Mouse (Mus musculus) B cell, adult 2 months (primary cell): Measurements from ENCODE around the gene Afg1l.
A peak's percentile ranks its signal among the peaks of the same experiment; 100 is the strongest.

Source experiments
- DNase-seq, 2 experiments: peaks; one replicate each; pipeline ENCODE4 v3.0.0; 2022

Afg1l gene

DNA sequence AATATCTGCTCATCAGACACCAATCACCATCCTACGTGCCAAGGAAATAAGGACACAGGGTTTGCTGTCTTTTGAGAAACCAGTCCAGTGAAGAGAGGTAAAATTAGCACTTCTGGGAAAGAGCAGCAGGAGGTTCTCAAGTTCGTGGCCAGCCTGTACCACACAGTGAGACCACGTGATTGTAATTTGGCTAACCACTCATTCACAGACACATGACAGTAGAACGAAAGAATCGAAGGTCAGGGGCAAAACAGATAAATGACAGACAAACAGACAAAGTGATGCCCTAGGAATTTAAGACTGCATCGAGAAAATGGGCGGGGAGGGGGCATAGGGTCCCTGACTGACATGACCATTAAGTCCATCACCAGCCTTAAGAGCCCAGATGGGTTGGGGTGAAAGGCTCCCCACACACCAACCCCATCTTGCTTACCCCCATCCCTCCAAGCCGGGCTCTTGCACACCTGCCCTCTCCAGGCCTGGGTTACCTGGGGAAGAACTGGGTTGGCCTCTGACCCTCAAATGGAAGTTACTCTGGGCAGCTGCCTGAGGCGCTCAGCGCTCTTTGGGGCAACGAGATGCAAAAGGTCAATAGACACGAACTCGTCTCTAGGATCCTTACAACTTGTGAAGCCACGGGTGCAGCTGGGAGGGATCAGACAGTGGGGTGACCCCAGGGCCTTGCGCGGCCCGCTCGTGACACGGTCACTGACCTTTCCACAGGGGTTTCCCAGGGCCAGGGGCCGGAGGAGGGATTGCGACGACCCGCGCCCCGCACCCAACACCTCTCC, 620 bp downstream of the Afg1l start:
- DNase-seq, result no peak

DNA sequence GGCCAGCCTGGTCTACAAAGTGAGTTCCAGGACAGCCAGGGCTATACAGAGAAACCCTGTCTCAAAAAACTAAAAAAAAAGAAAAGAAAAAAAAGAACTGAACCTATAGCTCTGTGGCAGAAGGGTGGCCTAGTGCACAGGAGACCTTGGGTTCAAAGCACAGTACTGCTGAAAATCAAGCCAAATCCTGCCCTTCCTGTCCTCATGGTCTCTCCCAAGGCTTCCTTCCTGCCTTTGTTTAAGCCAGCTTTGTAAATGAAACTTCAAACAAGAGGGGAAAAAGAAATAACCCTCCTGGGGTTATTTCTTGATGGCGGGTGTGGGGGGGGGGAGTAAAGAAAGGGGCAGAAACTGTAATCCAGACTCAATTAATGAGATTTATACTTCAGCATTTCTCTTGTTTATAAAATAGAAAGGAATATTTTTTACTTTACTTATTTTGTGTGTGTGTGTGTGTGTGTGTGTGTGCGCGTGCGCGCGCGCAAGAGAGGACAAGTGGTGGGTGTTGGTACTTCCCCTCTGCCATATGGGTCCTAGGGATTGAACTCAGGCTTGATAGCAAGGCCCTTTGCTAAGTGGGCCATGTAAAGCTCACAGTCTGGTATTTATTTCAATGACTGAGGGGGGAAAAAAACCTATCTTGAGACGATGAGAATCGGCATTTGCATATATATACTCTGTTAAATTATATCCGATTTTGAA, 1.4 kb downstream of the Afg1l start:
- peak in 1 of 2 experiments; percentile 10 for DNase-seq

DNA sequence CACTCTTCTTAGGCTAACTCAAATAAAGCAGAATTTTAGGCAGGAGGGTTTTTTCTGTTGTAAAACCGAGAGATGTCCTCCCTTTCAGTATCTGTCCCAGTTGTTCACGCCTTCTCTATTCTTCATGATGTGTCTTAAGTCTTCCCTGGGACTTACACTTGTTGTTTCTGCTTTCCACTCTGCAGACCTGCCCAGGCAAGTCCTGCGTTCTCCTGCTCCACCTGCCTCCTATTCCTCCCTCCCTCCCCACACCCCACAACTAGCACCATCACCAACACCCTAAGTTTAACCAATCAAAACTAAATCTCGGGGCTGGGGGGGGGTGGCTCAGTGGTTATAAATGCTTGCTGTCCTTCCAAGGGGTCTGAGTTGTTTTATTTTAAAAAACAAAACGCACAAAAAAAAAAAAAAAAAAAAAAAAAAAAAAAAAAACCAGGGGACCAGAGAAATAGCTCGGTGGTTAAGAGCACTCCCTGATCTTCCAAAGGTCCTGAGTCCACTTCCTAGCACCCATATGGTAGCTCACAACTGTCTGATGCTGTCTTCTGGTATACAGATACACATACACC, 3.3 kb downstream of the Afg1l start:
- DNase-seq, result no peak

DNA sequence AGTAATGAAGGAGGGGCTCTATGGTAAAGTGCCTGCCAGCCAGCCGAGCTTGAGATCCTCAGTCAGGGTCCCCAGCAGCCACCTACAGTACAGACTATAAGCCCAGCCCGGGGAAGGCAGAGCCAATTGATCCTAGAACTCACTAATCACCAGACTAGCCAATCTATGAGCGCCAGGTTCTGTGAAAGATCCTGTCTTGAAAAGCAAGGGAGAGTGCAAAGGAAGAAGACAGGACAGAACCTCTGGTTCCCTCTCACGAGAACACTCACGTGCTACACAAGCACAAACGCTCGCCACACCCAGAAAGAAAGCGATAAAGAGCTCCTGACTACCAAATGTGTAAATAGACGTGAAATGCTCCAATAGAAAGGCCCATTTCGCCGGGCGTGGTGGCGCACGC, 13.6 kb downstream of the Afg1l start:
- no peak for DNase-seq

DNA sequence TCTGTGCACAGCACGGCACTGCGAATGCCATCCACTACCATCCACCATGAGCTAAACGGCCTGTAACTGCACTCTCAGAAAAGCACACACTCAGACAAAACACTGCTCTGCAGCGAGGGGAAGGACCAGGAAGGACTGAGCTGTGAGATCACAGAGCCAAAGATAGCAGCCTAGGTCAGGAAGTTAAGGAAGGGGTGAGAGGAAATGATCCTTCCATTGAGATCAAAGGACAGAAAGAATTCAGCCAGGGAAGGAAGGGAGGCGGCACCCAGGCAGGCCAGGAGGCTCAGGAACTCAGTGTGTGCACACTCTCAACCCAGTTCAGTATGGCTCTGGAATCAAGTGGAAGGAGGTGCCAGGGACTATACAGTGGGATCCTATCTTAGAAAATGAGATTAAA, 14.1 kb downstream of the Afg1l start:
- no peak for DNase-seq

DNA sequence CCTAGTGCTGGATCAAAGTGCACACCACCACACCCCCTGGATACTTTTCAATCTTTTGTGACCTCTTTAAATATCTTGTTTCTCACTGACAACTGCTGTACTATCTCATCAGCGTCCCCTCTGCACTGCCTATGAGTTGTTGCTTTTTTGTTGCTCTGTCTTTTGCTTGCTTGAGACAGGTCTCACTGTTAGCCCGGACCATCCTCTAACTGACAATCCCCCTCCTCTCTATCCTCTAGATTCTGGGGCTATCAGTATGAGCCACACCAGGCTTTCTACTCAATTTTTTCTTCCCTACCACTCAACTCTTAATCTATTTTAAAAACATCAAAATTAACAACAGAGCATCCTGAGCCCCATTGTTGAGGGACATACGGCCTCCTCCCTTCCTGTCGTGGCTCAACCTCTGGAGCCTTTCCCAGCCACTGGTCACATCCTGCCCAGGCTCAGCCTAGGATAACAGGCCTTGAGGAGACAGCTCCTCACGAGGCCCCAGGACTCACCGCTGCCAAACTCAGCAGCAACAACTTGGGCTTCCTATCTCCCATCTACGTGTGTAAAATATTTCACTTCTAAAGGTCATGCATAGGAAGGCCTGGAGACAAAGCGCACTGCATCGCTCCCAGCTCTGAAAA, 20.7 kb downstream of the Afg1l start:
- DNase-seq, result no peak

DNA sequence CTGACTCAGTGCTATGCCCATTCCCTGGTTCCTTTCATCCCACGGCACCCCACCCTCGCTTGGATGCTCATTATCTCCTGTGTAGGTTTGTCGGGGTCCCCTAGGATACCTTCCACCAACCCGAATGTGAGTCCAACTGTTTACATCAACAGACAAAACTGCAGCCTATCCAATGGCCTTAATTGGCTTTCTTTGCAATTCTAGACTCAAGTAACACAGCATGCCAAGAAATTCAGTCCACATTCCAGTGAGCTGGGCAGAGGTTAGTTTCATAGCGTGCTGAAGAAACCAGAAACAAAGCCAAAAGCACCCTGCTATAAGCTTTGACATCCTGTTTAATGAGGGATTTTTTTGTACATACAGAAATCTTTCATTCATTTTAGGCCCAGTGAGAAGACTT, 22.4 kb downstream of the Afg1l start:
- no peak for DNase-seq

DNA sequence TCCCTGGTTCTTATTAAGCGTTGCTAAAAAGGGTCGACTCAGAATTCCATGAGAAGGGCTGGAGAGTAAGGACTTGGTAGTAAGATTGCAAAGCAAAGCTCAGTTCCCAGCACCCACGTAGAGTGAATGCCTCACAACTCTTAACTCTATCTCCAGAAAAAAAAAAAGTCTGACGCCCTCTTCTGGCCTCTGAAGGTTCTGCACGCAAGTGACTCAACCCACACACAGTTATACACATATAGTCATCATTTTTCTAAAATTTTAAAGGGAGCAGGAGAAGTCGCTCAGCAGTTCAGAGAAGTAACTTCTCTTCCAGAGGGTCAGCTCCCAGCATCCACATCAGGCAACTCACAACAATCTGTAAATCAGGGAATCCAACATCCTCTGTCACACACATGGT, 23.7 kb downstream of the Afg1l start:
- DNase-seq, result no peak

DNA sequence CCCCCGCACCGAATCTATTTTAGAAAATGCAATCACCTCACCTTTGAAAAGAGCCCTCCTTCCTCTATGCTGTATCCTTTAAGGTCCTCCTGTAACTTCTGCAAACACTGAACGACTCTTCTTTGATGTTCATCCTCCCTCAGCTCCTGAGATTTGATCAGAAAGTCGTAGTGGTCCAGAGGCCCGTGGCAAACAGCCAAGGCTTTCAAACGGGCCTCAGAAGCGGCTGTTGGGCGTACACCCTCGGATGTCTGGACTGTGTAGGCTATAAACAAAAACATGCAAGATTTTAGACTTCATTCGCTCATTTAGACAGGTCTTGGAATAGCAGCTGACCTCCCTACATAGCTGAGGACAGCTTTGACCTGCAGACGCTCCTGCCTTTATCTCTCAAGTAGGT, 24.1 kb downstream of the Afg1l start:
- DNase-seq, result no peak

DNA sequence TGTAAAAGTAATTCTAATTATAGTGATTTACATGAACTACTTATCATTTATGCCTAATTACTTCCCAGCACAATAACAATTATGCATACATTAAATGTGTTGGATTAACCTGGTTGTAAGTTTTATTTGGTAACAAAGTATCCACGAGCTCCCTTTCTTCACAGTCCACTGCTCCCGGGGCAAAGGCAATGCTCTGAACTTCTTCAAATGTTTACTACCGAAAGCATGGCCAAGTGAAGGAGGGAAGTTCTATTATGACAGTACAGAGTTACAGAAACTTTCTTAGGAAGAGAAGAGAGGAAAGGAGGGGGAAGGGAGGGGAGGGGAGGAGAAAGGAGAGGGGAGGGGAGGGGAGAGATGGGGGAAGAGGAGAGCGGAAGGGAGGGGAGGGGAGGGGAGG, 28.7 kb downstream of the Afg1l start:
- no peak for DNase-seq

DNA sequence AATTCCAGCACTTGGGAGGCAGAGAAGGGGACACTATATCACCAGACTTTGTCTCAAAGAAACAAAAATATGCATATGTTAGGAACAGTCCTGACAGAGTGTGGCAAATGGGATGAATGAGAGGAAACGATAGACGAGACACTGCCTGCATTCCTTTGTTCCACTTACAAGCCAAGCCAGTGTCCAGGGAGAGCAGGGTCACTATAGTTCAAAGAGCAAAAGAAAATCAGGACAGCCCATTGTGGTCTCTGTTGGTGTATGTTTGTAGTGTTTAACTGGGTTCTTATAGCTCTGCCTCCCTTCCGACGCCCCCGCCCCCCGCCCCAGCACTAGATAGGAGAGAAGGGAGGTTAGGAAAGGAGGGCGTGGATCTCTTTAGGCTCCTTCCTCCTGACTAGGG, 30.0 kb downstream of the Afg1l start:
- DNase-seq, result no peak

DNA sequence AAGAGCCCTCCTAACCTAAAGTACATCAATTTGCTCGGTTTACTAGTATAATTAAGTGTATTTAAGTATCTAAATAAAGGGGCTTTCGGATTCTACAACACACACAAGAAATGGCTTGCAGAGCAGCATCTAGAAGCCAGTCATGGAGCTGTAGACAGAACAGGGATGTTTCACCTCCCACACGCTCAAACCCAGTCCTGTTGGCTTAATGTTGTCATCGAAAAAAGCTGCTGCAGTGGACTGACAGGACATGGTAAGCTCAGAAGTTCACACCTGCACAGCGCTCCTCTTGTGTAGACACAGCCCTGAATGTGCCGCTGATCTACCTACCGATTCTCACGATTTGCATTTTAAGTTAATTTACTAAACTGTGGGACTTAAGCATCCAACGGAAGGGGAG, 32.2 kb downstream of the Afg1l start:
- DNase-seq, result no peak

DNA sequence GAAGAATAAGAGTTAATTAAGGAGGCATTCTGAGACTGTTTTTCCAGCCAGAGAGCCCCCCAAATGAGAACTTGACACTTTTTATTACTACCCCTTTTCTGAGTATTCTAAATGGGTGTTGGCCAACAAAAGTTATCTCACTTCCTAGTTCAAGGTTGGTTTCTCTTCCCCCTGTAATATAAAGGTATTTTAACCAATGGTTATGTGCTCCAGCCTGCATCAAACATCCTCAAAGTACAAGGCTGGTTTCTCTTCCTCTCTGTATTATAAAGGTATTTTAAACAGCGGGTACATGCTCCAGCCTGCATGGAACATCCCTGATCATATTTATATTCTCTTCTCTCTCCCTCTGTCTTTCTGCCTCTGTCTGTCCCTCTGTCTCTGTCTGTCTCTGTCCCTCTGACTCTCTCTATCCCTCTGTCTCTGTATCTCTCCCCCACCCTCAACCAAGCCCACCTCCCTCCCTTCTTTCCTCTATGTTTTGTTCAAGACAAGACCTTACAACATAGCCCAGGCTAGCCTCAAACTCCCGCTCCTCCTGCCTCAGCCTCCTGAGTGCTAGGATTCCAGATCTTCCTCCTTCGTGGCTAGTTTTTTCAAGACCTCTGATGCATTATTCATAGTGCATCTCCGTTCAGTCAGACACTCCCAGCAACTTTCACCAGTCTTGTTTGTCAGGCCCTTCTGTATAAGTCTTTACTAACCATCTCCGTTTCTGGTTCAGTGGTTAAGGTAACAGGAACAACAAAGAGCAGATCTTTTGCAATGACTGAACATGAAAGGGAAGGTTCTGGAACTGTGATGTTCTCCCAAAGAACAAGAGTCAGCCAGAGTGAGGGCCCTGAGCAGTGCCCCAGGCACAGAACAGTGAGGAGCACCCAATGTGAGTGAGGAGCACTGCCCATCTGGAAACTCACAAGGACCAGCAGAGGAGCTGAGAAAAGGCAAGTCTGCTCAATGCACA, 41.2 kb downstream of the Afg1l start:
- peak; percentile 39 to 42 for DNase-seq

DNA sequence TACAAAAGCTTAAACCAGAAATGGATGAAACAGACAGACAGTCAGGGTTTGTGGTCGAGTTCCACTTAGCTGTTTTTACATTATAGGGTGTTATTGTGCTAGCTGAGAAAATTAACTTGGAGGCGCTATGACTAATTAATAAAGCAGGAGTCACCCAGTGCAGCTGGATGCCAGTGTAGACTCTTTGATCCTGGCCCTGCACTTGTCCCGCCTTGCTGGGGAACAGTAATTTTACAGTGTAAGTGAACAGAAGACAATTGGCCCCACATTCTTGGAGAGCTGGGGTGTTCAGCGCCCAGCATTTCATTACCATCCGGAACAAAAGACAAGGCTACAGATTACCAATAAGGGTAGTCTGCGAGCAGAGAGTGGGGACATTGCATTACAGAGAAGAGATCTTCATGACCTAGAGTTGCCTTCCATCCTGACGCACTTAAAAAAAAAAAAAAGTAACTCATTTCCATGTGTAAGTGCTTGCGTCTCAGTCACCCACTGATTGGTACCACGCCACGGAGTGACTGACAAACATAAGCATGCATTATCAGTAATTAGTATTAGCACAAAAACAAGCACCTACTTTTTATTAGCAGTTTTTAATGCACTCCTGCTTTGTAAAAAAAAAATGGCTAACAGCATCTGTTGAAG, 60.7 kb downstream of the Afg1l start:
- DNase-seq, result no peak

DNA sequence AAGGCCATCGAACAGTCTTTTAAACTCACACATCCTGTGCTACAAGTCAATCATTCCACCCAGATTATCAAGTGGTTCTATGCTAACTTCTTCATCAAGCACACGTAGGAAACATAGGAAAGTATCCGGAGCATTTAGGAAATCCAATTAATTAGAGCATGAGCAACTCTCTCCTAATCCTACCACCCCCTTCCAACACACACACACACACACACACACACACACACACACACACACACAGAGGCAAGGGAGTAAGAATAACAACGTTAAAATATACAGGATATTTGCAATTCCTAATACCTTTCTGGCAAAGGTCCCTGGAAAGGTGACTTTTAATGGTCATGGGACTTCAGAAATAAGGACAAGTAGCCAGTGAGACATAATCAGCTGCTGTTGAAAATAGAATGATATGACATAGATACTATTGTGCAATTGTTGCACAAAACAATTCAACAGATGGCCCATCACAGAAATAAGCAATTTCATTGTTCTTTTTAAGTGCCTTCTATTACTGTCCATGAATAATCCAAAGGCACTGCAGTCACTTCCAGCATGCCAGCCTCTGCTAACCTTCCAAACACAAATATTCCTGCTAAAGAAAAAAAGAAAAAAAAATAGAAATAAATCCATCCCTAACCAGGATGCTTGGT, 62.4 kb downstream of the Afg1l start:
- DNase-seq, result no peak

DNA sequence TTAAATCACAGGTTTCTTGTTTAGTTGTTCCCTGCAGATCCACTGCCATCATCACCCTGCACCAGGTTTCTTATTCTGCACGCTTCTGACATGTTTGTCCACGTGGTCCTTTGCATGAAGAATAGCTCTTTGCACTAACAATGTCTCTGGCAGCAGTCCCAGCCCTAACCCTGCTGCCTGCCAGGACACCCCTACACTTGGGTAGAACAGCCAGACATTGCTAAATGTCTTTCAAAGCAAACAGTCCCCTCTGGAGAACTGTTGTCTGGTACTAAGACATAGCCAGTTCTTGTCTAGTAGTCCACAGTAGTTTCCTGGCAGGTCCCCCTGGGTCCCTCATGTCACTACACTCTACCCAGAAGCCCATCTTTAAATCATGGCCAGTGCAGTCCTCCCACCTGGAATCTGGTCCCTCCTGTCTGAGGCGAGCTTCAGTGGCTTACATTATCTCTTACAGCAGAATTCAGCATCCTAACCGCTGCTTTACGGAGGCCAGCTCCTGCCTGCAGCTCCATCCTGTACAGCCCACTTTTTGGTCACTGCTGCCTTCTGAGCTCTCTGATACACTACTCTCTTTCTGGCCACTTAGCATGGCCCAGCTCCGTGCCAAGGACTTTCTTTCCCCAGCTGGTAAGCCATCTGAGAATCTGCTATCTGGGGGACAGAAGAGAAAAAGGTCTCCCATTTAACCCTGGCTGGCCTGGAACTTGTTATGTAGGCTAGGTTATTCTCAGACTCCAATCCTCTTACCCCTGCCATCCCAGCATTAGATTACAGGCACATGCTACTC, 67.4 kb downstream of the Afg1l start:
- DNase-seq, result no peak

DNA sequence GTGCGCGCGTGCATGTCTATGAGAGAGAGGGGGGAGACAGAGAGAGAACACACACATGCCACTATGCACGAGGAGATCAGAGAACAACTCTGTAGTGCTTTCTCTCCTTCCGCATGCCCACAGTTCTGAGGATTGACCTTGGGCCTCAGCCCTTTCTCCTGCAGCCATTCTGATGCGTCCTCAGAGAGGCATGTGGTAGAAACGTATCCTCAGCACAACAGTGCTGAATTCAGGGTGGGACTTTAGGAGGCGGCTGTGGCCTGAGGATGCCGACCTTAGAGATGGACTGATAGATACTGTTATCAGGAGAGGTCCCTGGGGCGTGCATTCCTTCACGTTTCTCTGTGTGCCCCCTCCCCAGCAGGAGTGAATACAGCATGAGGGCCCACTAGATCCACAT, 87.9 kb downstream of the Afg1l start:
- no peak for DNase-seq

DNA sequence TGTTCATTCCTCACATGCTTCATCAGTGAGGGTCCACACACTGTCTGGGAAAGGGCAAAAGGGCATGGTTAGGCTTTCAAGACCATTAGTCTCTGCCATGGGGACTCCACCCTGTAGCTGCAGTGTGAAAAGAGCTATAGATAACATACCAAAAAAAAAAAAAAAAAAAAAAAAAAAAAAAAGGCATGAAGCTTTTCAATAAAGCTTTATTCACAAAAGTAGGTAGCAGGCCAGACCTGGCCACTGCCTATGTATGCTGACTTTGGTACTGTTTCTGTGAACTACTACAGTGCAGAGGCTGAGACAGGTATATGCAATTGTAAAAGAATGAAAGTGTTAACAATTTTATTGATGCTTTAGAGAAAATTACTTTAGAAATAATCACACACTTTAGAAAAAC, 90.2 kb downstream of the Afg1l start:
- DNase-seq, result no peak

DNA sequence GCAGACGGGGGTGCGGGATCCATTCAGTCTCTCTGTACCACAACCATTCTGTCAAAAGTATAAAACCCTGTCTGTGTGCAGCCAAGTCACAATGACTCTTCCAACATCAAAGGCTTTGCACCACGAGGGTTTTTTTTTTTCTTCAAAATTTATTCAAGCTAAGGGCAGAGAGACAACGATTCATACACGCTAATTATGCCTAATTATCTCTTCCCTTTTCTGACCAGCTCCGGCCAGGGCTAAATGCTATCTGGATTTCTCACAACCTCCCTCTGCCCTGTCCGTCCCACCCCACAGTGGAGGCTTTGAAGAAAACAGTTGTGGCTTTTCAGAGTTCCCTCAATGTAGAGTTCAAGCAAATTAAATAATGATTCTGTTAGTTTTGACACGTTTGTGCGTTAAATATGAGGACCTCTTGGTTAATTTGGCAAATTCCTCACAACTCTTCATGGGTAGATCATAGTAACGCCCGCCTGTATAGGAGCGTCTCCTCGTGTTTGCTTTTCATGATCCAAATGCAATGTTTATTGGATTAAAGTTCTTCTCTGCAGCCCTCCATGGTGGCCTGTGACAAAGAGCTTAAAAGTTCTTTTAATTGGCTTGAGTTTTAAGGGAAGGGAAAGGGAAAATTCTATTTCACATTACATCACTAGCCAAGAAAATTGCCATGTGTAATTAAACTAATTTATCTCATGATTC, 93.3 kb downstream of the Afg1l start:
- no peak for DNase-seq

DNA sequence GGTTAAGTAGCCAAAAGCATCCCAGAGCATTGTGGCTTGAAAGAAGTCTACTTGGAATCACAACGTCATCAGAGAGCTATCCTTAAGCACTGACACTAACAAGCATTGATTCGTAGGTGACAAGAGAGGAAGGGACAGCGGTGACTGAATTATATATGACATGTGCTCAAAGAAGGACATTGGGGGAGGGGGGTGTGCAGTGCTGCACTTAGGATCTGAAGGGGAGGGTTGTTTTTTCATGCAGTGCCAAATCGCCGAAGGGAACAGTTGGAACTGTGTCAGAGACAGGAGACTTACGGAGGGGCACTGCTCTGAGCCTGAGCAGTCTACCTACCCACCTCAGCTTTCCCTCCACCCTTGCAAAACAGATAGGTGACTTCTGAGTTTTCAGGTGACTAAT, 94.7 kb downstream of the Afg1l start:
- no peak for DNase-seq
